Mouse (Mus musculus): ENCODE data around the gene Tax1bp1.

DNA sequence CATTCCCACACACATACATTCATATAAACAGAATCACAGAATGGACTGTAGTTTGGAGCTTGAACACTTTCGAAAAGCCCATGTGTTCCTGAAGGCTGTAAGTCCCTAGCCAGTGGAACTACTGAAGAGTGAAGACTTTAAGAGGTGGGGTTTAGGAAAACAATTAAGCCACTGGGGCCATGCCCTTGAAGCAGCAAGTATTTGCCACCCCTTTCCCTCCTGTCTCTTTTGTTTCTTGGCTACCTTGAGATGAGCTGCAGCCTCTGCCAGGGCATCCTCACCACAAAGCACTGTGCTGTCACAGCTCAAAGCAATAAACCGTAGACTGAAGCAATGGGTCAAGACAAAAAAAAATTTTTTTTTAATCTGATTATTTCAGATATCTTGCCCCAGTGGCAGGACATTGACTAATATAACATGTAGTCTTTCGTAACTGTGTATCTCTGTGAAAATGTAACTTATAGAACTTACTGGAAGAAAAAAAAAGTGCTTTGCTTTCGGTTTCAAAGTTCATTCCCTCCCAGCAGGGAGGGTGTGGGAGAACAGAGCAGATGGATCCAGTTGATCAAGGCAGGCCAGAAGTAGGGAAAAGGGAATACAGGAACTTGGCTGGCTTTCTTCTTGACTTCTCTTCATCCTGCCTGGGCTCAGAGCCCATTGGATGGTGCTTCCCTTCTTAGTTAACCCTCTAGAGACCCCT, 38.2 kb upstream of the Tax1bp1 start:
- TF ChIP-seq CTCF (IDR thresholded peaks at IDR 0.05; ENCODE audit: low read depth) (no peak), EP300 (optimal IDR thresholded peaks at IDR 0.05) (no peak)

Data from stomach, postnatal 0 days (tissue).